Mouse (Mus musculus): ENCODE results near the gene Akt2.
A peak's percentile ranks its signal among the peaks of the same experiment; 100 is the strongest.

GRCm38 (mm10) chr7:27685220-27685619, 93.9 kb downstream of the Akt2 start:
- TF ChIP-seq ZNF384 (IDR thresholded peaks at IDR 0.05; ENCODE audit: low read depth, low read length) (no peak), E2F4 (IDR thresholded peaks at IDR 0.05; ENCODE audit: borderline replicate concordance, low read depth, low read length) (no peak), MAX (IDR thresholded peaks at IDR 0.05; ENCODE audit: low read length) (peak; percentile 69), CTCF (IDR thresholded peaks at IDR 0.05 in 2 of 3, conservative IDR thresholded peaks at IDR 0.05 in 1 of 3; ENCODE audit: control insufficient read depth in 1 of 3, insufficient read depth in 1 of 3, low read depth in 2 of 3, low read length in 3 of 3, poor library complexity in 1 of 3, severe bottlenecking in 1 of 3) (no peak), MAFK (IDR thresholded peaks at IDR 0.05; ENCODE audit: borderline replicate concordance, low read depth, low read length) (no peak), POLR2AphosphoS2 (IDR thresholded peaks at IDR 0.05; ENCODE audit: low read length) (no peak), EP300 (IDR thresholded peaks at IDR 0.05; ENCODE audit: low read depth in 1 of 2, low read length in 2 of 2) (no peak), POLR2A (IDR thresholded peaks at IDR 0.05; ENCODE audit: control insufficient read depth in 1 of 2, insufficient read depth in 1 of 2, low read depth in 1 of 2, low read length in 2 of 2, poor library complexity in 1 of 2) (no peak), ETS1 (IDR thresholded peaks at IDR 0.05; ENCODE audit: low read depth, low read length) (no peak), TBP (IDR thresholded peaks at IDR 0.05; ENCODE audit: low read depth, low read length) (no peak), ELF1 (IDR thresholded peaks at IDR 0.05; ENCODE audit: low read depth, low read length) (no peak)
